Mouse (Mus musculus): ENCODE measurements around the gene Gstcd.

DNA sequence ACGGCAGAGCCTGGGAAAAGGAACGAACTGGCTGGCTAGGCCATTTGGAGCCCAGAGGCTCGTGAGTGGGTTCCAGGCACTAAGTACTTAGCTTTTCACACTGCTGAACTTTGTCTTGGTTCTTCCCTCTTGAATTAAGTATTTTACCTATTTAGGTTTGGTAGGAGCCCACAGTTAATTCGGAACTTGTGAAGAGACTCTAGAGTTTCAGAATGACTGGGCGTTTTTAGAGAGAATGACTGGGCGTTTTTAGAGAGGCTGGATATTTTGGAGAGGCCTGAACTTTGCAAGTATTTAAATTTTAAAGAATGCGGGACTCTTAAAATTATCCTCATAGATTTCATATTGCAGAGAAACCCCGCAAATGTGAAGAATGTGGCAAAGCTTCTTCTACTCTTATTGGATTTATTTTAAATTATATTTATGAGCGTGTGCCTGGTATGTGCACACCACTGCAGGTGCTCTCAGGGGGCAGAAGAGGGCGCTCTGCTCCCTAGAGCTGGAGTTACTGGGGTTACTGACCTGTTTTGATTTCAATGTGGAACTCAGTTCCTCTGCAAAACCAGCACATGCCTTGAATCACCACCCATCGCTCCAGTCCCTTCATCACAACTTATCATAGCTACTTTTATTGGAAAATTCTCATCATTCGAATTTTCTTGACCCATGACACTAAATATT is 111.9 kb downstream of the Gstcd start:
- TF ChIP-seq CTCF (IDR thresholded peaks at IDR 0.05; ENCODE audit: low read depth), result no peak
- no peak for TF ChIP-seq EP300 (IDR thresholded peaks at IDR 0.05; ENCODE audit: low read depth)

Data from heart, postnatal 0 days (tissue).